Mouse (Mus musculus) embryo, embryonic 11 days (tissue): ENCODE measurements around the gene Bloc1s3.
A peak's percentile ranks its signal among the peaks of the same experiment; 100 is the strongest.

Source experiments
- DNase-seq: peaks from one replicate; pipeline ENCODE4 v3.0.0-alpha.2; 2015

The Bloc1s3 gene

GRCm38 (mm10) chr7:19508150-19508923 is at the start of gene Bloc1s3, which contains the start of gene Trappc6a:
Gene Bloc1s3 (minus strand): TSS chr7:19508367.
Gene Trappc6a (plus strand): TSS chr7:19508395.
- DNase-seq = peak; percentile 96

- DNase-seq = no peak
These were observed 48.9 kb upstream of the Bloc1s3 start for GRCm38 (mm10) chr7:19557086-19557485.

GRCm38 (mm10) chr7:19554168-19554567 is 46.0 kb upstream of the Bloc1s3 start:
- no peak for DNase-seq

DNA sequence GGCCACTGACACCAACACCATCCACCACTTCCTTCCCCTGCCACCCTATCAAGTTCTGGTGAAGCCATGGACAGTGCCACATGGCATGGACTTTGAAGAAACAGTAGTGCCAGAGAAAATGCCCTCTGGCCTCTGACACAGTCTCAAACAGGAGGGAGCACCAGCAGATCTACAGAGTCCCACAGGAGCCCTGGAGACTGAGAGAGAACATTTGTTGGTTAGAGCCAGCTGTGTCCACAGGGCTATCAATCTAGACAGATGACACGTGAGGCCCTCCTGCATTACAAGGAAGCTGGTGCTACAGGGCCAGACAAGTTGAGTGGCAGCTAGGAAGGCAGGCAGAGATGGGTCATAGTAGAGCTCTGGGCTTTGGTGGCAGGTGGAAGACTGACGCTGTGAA is 44.3 kb upstream of the Bloc1s3 start:
- no peak for DNase-seq

- DNase-seq = no peak
These were observed 43.5 kb upstream of the Bloc1s3 start for GRCm38 (mm10) chr7:19551634-19552033.

DNA sequence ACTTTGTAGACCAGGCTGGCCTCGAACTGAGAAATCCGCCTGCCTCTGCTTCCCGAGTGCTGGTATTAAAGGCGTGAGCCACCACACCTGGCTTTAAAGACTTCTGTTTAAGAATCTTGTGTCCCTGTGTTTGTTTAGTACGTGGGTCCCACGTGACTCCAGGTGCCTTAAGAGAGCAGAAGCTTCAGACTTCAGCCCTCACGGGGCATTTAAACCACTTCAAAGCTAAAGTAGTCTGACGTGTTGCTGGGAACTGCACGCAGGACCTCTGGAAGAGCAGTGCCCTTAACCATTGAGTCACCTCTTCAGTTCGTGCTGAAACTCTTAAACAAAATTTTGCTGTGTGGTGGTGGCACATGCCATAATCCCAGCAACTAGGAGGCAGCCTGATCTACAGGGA is 41.2 kb upstream of the Bloc1s3 start:
- DNase-seq = no peak

GRCm38 (mm10) chr7:19547344-19547969 is 39.3 kb upstream of the Bloc1s3 start:
- DNase-seq = no peak

DNA sequence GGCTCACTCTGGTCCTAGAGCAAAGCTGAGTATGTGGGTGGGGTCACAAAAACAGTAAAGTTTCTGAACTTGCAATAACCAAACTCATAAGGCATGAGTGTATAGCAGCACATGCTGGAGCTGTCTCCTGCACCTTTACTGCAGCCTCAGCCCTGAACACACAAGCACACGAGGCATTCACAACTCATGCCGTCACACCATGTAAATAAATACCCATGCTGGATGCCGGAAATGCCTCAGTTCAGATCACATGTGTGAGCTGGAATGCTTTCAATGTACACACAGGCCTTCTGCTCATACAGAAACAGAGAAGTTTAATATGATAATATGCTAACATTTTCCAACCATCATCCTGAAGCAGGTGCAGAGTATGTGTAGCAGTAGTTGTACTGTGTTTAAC is 37.8 kb upstream of the Bloc1s3 start:
- DNase-seq = no peak

DNA sequence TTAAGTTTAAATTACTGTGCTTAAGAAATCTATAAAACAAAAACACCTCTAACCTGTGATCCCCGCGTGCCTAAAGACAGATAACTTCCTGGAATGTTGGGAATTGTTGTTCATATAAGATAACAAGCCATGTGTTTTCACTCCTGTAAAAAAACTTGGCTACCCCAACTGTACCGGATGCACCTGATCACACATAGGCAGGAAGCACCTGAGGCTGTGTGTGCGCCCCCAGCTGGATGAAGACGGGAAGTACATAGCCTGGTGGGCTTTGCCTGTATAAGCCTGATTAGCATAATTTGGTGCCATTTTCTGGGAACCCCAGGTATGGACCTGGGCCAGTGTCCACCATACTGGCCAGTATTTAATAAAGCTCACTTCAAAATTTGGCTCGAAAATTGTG is 35.4 kb upstream of the Bloc1s3 start:
- DNase-seq = no peak

DNA sequence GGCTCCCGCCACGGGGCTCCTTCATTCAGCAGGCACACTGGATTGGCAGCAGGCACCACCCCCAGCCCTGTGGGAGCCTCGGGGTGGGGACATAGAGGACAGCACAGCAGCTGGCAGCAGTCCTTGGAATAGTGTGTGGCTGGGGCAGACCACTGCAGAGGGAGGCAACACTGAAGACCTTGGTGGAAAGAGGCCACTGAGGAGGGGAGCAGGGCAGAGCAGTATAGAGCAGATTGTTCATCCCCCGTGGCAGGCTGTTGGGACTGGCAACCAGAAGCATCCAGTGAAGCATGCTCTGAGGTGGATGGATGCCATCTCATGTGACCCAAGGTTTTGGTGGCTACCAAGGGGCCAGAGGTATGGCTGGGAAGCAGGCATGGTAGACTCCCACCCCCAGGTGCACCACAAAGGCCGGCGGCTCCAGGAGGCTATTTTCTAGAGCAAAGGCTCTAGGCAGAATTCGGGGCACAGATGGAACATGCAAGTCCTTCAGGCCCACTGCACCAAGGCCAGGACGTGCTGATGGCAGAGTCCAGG is 34.1 kb upstream of the Bloc1s3 start:
- no peak for DNase-seq

DNA sequence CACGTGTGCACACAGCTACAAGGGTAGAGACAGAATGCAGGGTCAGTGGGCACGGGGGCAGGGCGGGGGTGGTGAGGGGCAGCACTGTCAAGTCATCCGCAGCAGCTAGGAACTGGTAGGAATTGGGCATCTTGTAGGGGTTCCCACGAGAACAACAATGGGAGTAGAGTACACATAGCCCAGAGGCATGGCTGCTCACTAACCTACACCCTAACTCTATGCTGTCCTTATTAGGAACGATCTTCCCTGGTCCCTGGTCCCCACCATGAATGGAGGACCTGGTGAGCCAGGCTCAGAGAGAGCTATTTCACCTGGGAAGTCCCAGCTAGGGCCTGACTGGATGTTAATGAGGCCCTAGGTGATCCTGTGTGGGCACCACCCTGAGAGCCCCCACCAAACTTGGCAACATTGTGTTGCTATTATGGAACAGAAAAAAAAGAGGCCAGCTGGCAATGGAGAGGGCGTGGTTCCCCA is 33.6 kb upstream of the Bloc1s3 start:
- DNase-seq = no peak

GRCm38 (mm10) chr7:19540771-19541566 is 32.8 kb upstream of the Bloc1s3 start:
- DNase-seq = no peak

GRCm38 (mm10) chr7:19534676-19535075 is 26.5 kb upstream of the Bloc1s3 start:
- DNase-seq = no peak

- no peak for DNase-seq
These were observed 24.1 kb upstream of the Bloc1s3 start for GRCm38 (mm10) chr7:19532240-19532639.

DNA sequence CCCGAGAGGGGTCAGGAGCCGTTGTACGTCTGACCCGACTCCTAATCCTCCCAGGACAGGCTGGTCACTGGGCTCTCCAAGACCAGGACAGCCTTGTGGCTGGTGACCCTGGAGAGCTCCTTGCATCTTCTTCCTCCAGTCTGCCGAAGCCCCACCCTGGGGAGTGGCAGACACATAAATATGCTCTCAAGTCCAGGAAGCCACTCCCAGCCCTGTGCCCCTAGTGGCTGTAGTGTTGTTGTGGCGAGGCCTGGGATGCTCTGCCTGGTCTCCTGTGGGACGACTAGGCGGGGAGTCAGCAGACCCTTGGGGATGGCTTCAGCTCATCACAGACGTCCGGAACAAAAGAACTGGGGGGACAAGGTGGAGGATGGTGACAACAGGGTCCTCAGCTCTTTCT is 22.9 kb upstream of the Bloc1s3 start:
- no peak for DNase-seq

GRCm38 (mm10) chr7:19525105-19525481 is 16.9 kb upstream of the Bloc1s3 start:
- no peak for DNase-seq

DNA sequence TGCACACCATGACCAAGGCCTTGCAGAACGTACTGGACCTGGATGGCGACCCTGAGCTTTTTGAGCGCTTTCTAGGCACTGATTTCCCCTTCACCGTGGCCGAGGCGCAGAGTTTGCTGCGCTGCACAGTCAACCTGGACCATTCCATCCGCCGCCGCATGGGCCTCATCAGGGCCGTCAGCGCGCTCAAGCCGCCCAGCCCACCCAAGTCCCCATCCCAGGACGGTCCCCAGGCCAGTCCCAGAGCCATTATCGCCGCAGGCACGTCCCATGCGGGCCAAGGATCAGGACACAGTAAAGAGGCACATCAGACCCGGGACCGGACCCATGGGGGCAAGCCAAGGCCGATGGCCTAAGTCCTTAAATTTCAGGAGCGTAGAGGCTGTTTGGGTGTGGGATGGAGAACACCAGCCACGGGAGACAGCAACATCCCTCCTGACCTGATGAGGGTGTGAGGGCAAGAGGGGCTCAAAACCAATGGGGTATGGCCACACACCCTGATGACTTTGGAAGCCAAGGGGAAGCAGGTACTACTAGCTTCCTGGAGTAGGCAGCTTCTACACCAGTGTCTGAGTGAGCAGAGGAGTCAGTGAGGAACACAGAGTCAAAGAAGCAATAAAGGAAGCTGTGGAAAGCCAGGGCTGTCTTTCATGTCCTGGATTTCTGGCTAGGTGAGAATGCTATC is 16.4 kb upstream of the Bloc1s3 start:
- no peak for DNase-seq

- DNase-seq = peak; percentile 80
These were observed 15.7 kb upstream of the Bloc1s3 start for GRCm38 (mm10) chr7:19523757-19524419.

GRCm38 (mm10) chr7:19523017-19523756 is 15.0 kb upstream of the Bloc1s3 start:
- DNase-seq = no peak

- peak; percentile 35 for DNase-seq
These were observed 11.9 kb upstream of the Bloc1s3 start for GRCm38 (mm10) chr7:19520032-19520431.

- DNase-seq = peak; percentile 59
These were observed 9.6 kb upstream of the Bloc1s3 start, which contains the start of gene Nkpd1 for GRCm38 (mm10) chr7:19517652-19518365. Gene Nkpd1 (plus strand): TSS chr7:19517838.
